Mouse (Mus musculus) MEL (cell line): ENCODE data around the gene Olfr700. TPM values are rescaled to one million over a fixed set of nuclear protein-coding genes. Genes with fewer than 3 reads are reported as not detected.

Experiments
- DNase-seq: peaks from one replicate; pipeline ENCODE4 v3.0.0; 2011; ENCODE audit warnings: low read depth, low spot score
- H3K27ac ChIP-seq: 2 replicates; pipeline ENCODE4 v1.5.1; 2012; ENCODE audit warnings: low read depth, mild to moderate bottlenecking, control low read depth, low read length, moderate library complexity; ENCODE audit not compliant: control insufficient read depth
- H3K27me3 ChIP-seq, 2 experiments: fragments of 150-350 bp in 1 of 2; sonication (generic) in 1 of 2; 2 replicates each; pipeline ENCODE4 v1.6.1; 2012; ENCODE audit warnings: low read length in 2 of 2, mild to moderate bottlenecking in 2 of 2, improper control_type of control experiment in 1 of 2, moderate library complexity in 1 of 2; ENCODE audit not compliant: insufficient read depth in 2 of 2, control insufficient read depth in 1 of 2
- H3K36me3 ChIP-seq, 2 experiments: 2 replicates each; pipeline ENCODE4 v1.6.1; 2012 to 2014; ENCODE audit warnings: low read length in 2 of 2, improper control_type of control experiment in 1 of 2, inconsistent platforms in 1 of 2, mild to moderate bottlenecking in 1 of 2; ENCODE audit not compliant: insufficient read depth in 2 of 2, control insufficient read depth in 1 of 2
- H3K4me1 ChIP-seq, 2 experiments: fragments of 150-350 bp in 1 of 2; sonication (generic) in 1 of 2; 2 replicates each; pipeline ENCODE4 v1.6.1; 2012; ENCODE audit warnings: low read length in 2 of 2, improper control_type of control experiment in 1 of 2, mild to moderate bottlenecking in 1 of 2; ENCODE audit not compliant: insufficient read depth in 2 of 2, control insufficient read depth in 1 of 2
- H3K4me3 ChIP-seq, 2 experiments: fragments of 150-350 bp in 1 of 2; sonication (generic) in 1 of 2; 2 replicates each; pipeline ENCODE4 v1.5.1; 2012; ENCODE audit warnings: low read depth in 2 of 2, low read length in 2 of 2, mild to moderate bottlenecking in 2 of 2, moderate library complexity in 2 of 2, control low read depth in 1 of 2, improper control_type of control experiment in 1 of 2; ENCODE audit not compliant: control insufficient read depth in 1 of 2, insufficient read depth in 1 of 2
- H3K79me2 ChIP-seq: 2 replicates; pipeline ENCODE4 v1.6.1; 2012; ENCODE audit warnings: mild to moderate bottlenecking, low read length, moderate library complexity; ENCODE audit not compliant: control insufficient read depth, poor library complexity, insufficient read depth
- H3K9ac ChIP-seq: 2 replicates; pipeline ENCODE4 v1.6.1; 2012; ENCODE audit warnings: low read depth, mild to moderate bottlenecking, control low read depth, low read length, moderate library complexity; ENCODE audit not compliant: control insufficient read depth, poor library complexity, severe bottlenecking
- H3K9me3 ChIP-seq: fragments of 150-350 bp; sonication (generic); replicated peaks from 2 replicates; pipeline ENCODE4 v1.6.1; 2012; ENCODE audit warnings: mild to moderate bottlenecking, low read length, improper control_type of control experiment, moderate library complexity; ENCODE audit not compliant: insufficient read depth
- CHD1 ChIP-seq: IDR thresholded peaks from 2 replicates; pipeline ENCODE4 v1.6.1; 2012; ENCODE audit warnings: low read depth, mild to moderate bottlenecking, inconsistent platforms, low read length, improper control_type of control experiment
- CHD2 ChIP-seq: IDR thresholded peaks from 2 replicates; pipeline ENCODE4 v1.6.1; 2011; ENCODE audit warnings: low read length, improper control_type of control experiment
- CTCF ChIP-seq, 3 experiments: IDR thresholded peaks in 2 of 3; conservative IDR thresholded peaks in 1 of 3; 2 replicates each; pipeline ENCODE4 v1.5.1; 2011 to 2012; ENCODE audit warnings: low read length in 3 of 3, low read depth in 2 of 3, mild to moderate bottlenecking in 2 of 3, improper control_type of control experiment in 1 of 3, inconsistent platforms in 1 of 3, mixed read lengths in 1 of 3, moderate library complexity in 1 of 3; ENCODE audit not compliant: control insufficient read depth in 1 of 3, insufficient read depth in 1 of 3, poor library complexity in 1 of 3, severe bottlenecking in 1 of 3
- E2F4 ChIP-seq: IDR thresholded peaks from 2 replicates; pipeline ENCODE4 v1.6.1; 2011; ENCODE audit warnings: low read depth, low read length, improper control_type of control experiment, borderline replicate concordance
- EP300 ChIP-seq, 2 experiments: IDR thresholded peaks; 2 replicates each; pipeline ENCODE4 v1.6.1; 2011; ENCODE audit warnings: improper control_type of control experiment in 2 of 2, low read length in 2 of 2, low read depth in 1 of 2, mild to moderate bottlenecking in 1 of 2
- ETS1 ChIP-seq: IDR thresholded peaks from 2 replicates; pipeline ENCODE4 v1.6.1; 2012; ENCODE audit warnings: low read depth, mild to moderate bottlenecking, inconsistent platforms, low read length, improper control_type of control experiment, moderate library complexity
- GABPA ChIP-seq: IDR thresholded peaks from 2 replicates; pipeline ENCODE4 v1.6.1; 2012; ENCODE audit warnings: low read depth, mild to moderate bottlenecking, inconsistent platforms, low read length, improper control_type of control experiment, moderate library complexity
- MAFK ChIP-seq: IDR thresholded peaks from 2 replicates; pipeline ENCODE4 v1.6.1; 2011; ENCODE audit warnings: low read depth, mild to moderate bottlenecking, low read length, improper control_type of control experiment, borderline replicate concordance
- MEF2A ChIP-seq: IDR thresholded peaks from 2 replicates; pipeline ENCODE4 v1.6.1; 2014; ENCODE audit warnings: low read depth, mild to moderate bottlenecking, inconsistent platforms, low read length, improper control_type of control experiment; ENCODE audit not compliant: poor library complexity, insufficient replicate concordance, severe bottlenecking; ENCODE audit errors: extremely low read depth
- MXI1 ChIP-seq: IDR thresholded peaks from 2 replicates; pipeline ENCODE4 v1.6.1; 2011; ENCODE audit warnings: mild to moderate bottlenecking, low read depth, low read length, improper control_type of control experiment
- RAD21 ChIP-seq: IDR thresholded peaks from 2 replicates; pipeline ENCODE4 v1.6.1; 2011; ENCODE audit warnings: mild to moderate bottlenecking, low read depth, low read length, improper control_type of control experiment
- RCOR1 ChIP-seq: IDR thresholded peaks from 2 replicates; pipeline ENCODE4 v1.6.1; 2012; ENCODE audit warnings: low read depth, mild to moderate bottlenecking, inconsistent platforms, low read length, improper control_type of control experiment
- SMC3 ChIP-seq: IDR thresholded peaks from 2 replicates; pipeline ENCODE4 v1.6.1; 2011; ENCODE audit warnings: low read depth, low read length, improper control_type of control experiment
- TAL1 ChIP-seq: IDR thresholded peaks from 2 replicates; pipeline ENCODE4 v1.6.1; 2012; ENCODE audit warnings: mild to moderate bottlenecking, inconsistent platforms, low read length, moderate library complexity, mixed read lengths
- UBTF ChIP-seq: IDR thresholded peaks from 2 replicates; pipeline ENCODE4 v1.6.1; 2012; ENCODE audit warnings: low read depth, mild to moderate bottlenecking, inconsistent platforms, low read length, improper control_type of control experiment, moderate library complexity, borderline replicate concordance; ENCODE audit not compliant: insufficient read depth
- USF1 ChIP-seq: IDR thresholded peaks from 2 replicates; pipeline ENCODE4 v1.6.1; 2014; ENCODE audit warnings: low read depth, mild to moderate bottlenecking, inconsistent platforms, low read length, improper control_type of control experiment, moderate library complexity
- ZC3H11A ChIP-seq: IDR thresholded peaks from 2 replicates; pipeline ENCODE4 v1.6.1; 2012; ENCODE audit warnings: low read depth, mild to moderate bottlenecking, inconsistent platforms, low read length, improper control_type of control experiment
- ZKSCAN1 ChIP-seq: IDR thresholded peaks from 2 replicates; pipeline ENCODE4 v1.6.1; 2012; ENCODE audit warnings: low read depth, mild to moderate bottlenecking, inconsistent platforms, low read length, improper control_type of control experiment, moderate library complexity
- polyA plus RNA-seq, 2 experiments: library from polyadenylated mRNA; stranded (reverse) in 1 of 2; unstranded in 1 of 2; fragments of >175 nt in 1 of 2; fragments of >200 nt in 1 of 2; gene quantifications; 2 replicates each; pipeline versions ENCODE4 v1.2.1 to v1.2.4; 2012; ENCODE audit warnings: low replicate concordance in 2 of 2, low read depth in 1 of 2; ENCODE audit not compliant: insufficient read length in 2 of 2, insufficient read depth in 1 of 2, missing spikeins in 1 of 2
- total RNA-seq: library from RNA; depleted of rRNA; stranded (reverse); fragments of 300-350 nt; gene quantifications from 2 replicates; pipeline ENCODE4 v1.2.3, GENCODE M21; 2012

Olfr700 gene
- total and polyA plus RNA-seq, 3 experiments: not detected

DNA sequence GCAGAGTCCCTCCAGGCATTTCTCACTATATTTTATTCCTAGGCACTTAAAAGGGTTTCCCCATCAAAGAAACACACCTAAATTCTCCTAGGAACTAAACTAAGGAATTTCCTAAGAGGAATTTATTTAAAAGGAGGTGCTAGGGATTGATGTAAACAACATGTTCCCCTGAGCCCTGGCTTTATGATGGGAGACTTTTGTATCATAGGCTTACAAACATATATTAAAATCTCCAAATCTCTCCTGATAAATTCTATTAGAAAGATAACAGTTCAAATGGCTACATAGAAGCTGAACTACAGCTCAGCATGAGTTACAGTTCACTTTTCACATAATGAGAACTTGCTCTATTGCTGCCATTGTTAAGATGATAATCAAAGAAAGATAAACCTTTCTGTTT, 25.2 kb upstream of the Olfr700 start, which contains the start of gene Olfr702:
Olfr702 (minus strand) TSS at position 101 of the 400 bp plus-strand sequence.
- Histone ChIP-seq H3K4me3 (no peak within 1 kb of the TSS), H3K9ac (no peak within 1 kb of the TSS), H3K27ac (no peak within 1 kb of the TSS), H3K27me3 (no peaks in the 10 kb centered on the region), H3K4me1 (no peaks in the 10 kb centered on the region), H3K79me2 (no peaks in the 10 kb centered on the region), H3K9me3 (no peaks in the 10 kb centered on the region), H3K36me3 (no peaks in the 10 kb centered on the region)
- no peak for DNase-seq
- no peak for TF ChIP-seq MEF2A

DNA sequence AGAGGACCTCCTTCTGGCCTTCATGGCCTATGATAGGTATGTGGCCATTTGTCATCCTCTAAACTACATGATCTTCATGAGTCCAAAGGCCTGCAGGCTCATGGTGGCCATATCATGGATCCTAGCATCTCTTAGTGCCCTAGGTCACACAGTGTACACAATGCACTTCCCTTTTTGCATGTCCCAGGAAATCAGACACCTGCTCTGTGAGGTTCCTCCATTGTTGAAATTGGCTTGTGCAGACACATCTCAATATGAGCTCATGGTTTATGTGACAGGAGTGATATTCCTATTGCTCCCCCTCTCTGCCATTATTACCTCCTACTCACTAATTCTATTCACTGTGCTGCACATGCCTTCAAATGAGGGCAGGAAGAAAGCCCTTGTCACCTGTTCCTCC, 9.8 kb upstream of the Olfr700 start:
- Histone ChIP-seq H3K4me1 (no peaks in the 10 kb centered on the region), H3K36me3 (no peaks in the 10 kb centered on the region), H3K79me2 (no peaks in the 10 kb centered on the region), H3K27me3 (no peaks in the 10 kb centered on the region), H3K4me3 (no peak overlapping the region), H3K27ac (no peak overlapping the region), H3K9me3 (no peaks in the 10 kb centered on the region), H3K9ac (no peak overlapping the region)
- no peak for DNase-seq
- no peak for TF ChIP-seq TAL1

GRCm38 (mm10) chr7:106815775-106816174, 7.1 kb upstream of the Olfr700 start:
- Histone ChIP-seq H3K9ac (no peak overlapping the region), H3K79me2 (no peaks in the 10 kb centered on the region), H3K4me3 (no peak overlapping the region), H3K27me3 (no peaks in the 10 kb centered on the region), H3K9me3 (no peaks in the 10 kb centered on the region), H3K36me3 (no peaks in the 10 kb centered on the region), H3K27ac (no peak overlapping the region), H3K4me1 (no peaks in the 10 kb centered on the region)
- TF ChIP-seq MAFK (no peak), SMC3 (peak; percentile 67), ZKSCAN1 (no peak), GABPA (no peak), EP300 (IDR thresholded peaks at IDR 0.05; ENCODE audit: low read depth in 1 of 2, low read length in 2 of 2) (no peak), ETS1 (no peak), ZC3H11A (peak; percentile 46; the same call in 1 of the 2 replicates), USF1 (no peak), UBTF (no peak), RAD21 (peak; percentile 58), E2F4 (no peak), CHD2 (no peak), MXI1 (no peak), RCOR1 (no peak), CTCF (IDR thresholded peaks at IDR 0.05 in 2 of 3, conservative IDR thresholded peaks at IDR 0.05 in 1 of 3; ENCODE audit: control insufficient read depth in 1 of 3, insufficient read depth in 1 of 3, low read depth in 2 of 3, low read length in 3 of 3, poor library complexity in 1 of 3, severe bottlenecking in 1 of 3) (peak; percentile 12 to 60 (median 19); a peak in 2 of 6 replicates), CHD1 (no peak)
- peak; percentile 37 for DNase-seq
